Mouse (Mus musculus) MEL (cell line): ENCODE data around the gene Hoxa4. TPM values are rescaled to one million over a fixed set of nuclear protein-coding genes. Genes with fewer than 3 reads are reported as not detected.

Experiments
- DNase-seq: peaks from one replicate; pipeline ENCODE4 v3.0.0; 2011; ENCODE audit warnings: low read depth, low spot score
- H3K27ac ChIP-seq: 2 replicates; pipeline ENCODE4 v1.5.1; 2012; ENCODE audit warnings: low read depth, mild to moderate bottlenecking, control low read depth, low read length, moderate library complexity; ENCODE audit not compliant: control insufficient read depth
- H3K27me3 ChIP-seq, 2 experiments: fragments of 150-350 bp in 1 of 2; sonication (generic) in 1 of 2; 2 replicates each; pipeline ENCODE4 v1.6.1; 2012; ENCODE audit warnings: low read length in 2 of 2, mild to moderate bottlenecking in 2 of 2, improper control_type of control experiment in 1 of 2, moderate library complexity in 1 of 2; ENCODE audit not compliant: insufficient read depth in 2 of 2, control insufficient read depth in 1 of 2
- H3K36me3 ChIP-seq, 2 experiments: 2 replicates each; pipeline ENCODE4 v1.6.1; 2012 to 2014; ENCODE audit warnings: low read length in 2 of 2, improper control_type of control experiment in 1 of 2, inconsistent platforms in 1 of 2, mild to moderate bottlenecking in 1 of 2; ENCODE audit not compliant: insufficient read depth in 2 of 2, control insufficient read depth in 1 of 2
- H3K4me1 ChIP-seq, 2 experiments: fragments of 150-350 bp in 1 of 2; sonication (generic) in 1 of 2; 2 replicates each; pipeline ENCODE4 v1.6.1; 2012; ENCODE audit warnings: low read length in 2 of 2, improper control_type of control experiment in 1 of 2, mild to moderate bottlenecking in 1 of 2; ENCODE audit not compliant: insufficient read depth in 2 of 2, control insufficient read depth in 1 of 2
- H3K4me3 ChIP-seq, 2 experiments: fragments of 150-350 bp in 1 of 2; sonication (generic) in 1 of 2; 2 replicates each; pipeline ENCODE4 v1.5.1; 2012; ENCODE audit warnings: low read depth in 2 of 2, low read length in 2 of 2, mild to moderate bottlenecking in 2 of 2, moderate library complexity in 2 of 2, control low read depth in 1 of 2, improper control_type of control experiment in 1 of 2; ENCODE audit not compliant: control insufficient read depth in 1 of 2, insufficient read depth in 1 of 2
- H3K79me2 ChIP-seq: 2 replicates; pipeline ENCODE4 v1.6.1; 2012; ENCODE audit warnings: mild to moderate bottlenecking, low read length, moderate library complexity; ENCODE audit not compliant: control insufficient read depth, poor library complexity, insufficient read depth
- H3K9ac ChIP-seq: 2 replicates; pipeline ENCODE4 v1.6.1; 2012; ENCODE audit warnings: low read depth, mild to moderate bottlenecking, control low read depth, low read length, moderate library complexity; ENCODE audit not compliant: control insufficient read depth, poor library complexity, severe bottlenecking
- H3K9me3 ChIP-seq: fragments of 150-350 bp; sonication (generic); replicated peaks from 2 replicates; pipeline ENCODE4 v1.6.1; 2012; ENCODE audit warnings: mild to moderate bottlenecking, low read length, improper control_type of control experiment, moderate library complexity; ENCODE audit not compliant: insufficient read depth
- BHLHE40 ChIP-seq: IDR thresholded peaks from 2 replicates; pipeline ENCODE4 v1.6.1; 2012; ENCODE audit warnings: low read depth, mild to moderate bottlenecking, inconsistent platforms, low read length, improper control_type of control experiment, borderline replicate concordance
- CHD2 ChIP-seq: IDR thresholded peaks from 2 replicates; pipeline ENCODE4 v1.6.1; 2011; ENCODE audit warnings: low read length, improper control_type of control experiment
- CTCF ChIP-seq, 3 experiments: IDR thresholded peaks in 2 of 3; conservative IDR thresholded peaks in 1 of 3; 2 replicates each; pipeline ENCODE4 v1.5.1; 2011 to 2012; ENCODE audit warnings: low read length in 3 of 3, low read depth in 2 of 3, mild to moderate bottlenecking in 2 of 3, improper control_type of control experiment in 1 of 3, inconsistent platforms in 1 of 3, mixed read lengths in 1 of 3, moderate library complexity in 1 of 3; ENCODE audit not compliant: control insufficient read depth in 1 of 3, insufficient read depth in 1 of 3, poor library complexity in 1 of 3, severe bottlenecking in 1 of 3
- E2F4 ChIP-seq: IDR thresholded peaks from 2 replicates; pipeline ENCODE4 v1.6.1; 2011; ENCODE audit warnings: low read depth, low read length, improper control_type of control experiment, borderline replicate concordance
- ELF1 ChIP-seq: IDR thresholded peaks from 2 replicates; pipeline ENCODE4 v1.6.1; 2014; ENCODE audit warnings: low read depth, mild to moderate bottlenecking, inconsistent platforms, low read length, improper control_type of control experiment, moderate library complexity
- EP300 ChIP-seq, 2 experiments: IDR thresholded peaks; 2 replicates each; pipeline ENCODE4 v1.6.1; 2011; ENCODE audit warnings: improper control_type of control experiment in 2 of 2, low read length in 2 of 2, low read depth in 1 of 2, mild to moderate bottlenecking in 1 of 2
- ETS1 ChIP-seq: IDR thresholded peaks from 2 replicates; pipeline ENCODE4 v1.6.1; 2012; ENCODE audit warnings: low read depth, mild to moderate bottlenecking, inconsistent platforms, low read length, improper control_type of control experiment, moderate library complexity
- HCFC1 ChIP-seq: IDR thresholded peaks from 2 replicates; pipeline ENCODE4 v1.6.1; 2012; ENCODE audit warnings: low read depth, mild to moderate bottlenecking, inconsistent platforms, low read length, improper control_type of control experiment, moderate library complexity
- KAT2A ChIP-seq: conservative IDR thresholded peaks from 2 replicates; pipeline ENCODE4 v1.6.1; 2012; ENCODE audit warnings: low read depth, low read length, improper control_type of control experiment, inconsistent platforms
- MAX ChIP-seq: IDR thresholded peaks from 2 replicates; pipeline ENCODE4 v1.6.1; 2011; ENCODE audit warnings: low read length, improper control_type of control experiment
- MAZ ChIP-seq: IDR thresholded peaks from 2 replicates; pipeline ENCODE4 v1.6.1; 2012; ENCODE audit warnings: low read depth, mild to moderate bottlenecking, inconsistent platforms, low read length, improper control_type of control experiment
- MYB ChIP-seq: IDR thresholded peaks from 2 replicates; pipeline ENCODE4 v1.6.1; 2011; ENCODE audit warnings: mild to moderate bottlenecking, low read depth, low read length, improper control_type of control experiment
- NELFE ChIP-seq: IDR thresholded peaks from 2 replicates; pipeline ENCODE4 v1.6.1; 2011; ENCODE audit warnings: low read depth, low read length, improper control_type of control experiment
- POLR2A ChIP-seq, 2 experiments: IDR thresholded peaks; 2 replicates each; pipeline ENCODE4 v1.6.1; 2011 to 2012; ENCODE audit warnings: low read length in 2 of 2, mild to moderate bottlenecking in 2 of 2, control low read depth in 1 of 2, improper control_type of control experiment in 1 of 2, low read depth in 1 of 2, moderate library complexity in 1 of 2; ENCODE audit not compliant: control insufficient read depth in 1 of 2, insufficient read depth in 1 of 2, poor library complexity in 1 of 2
- POLR2AphosphoS5 ChIP-seq: IDR thresholded peaks from 2 replicates; pipeline ENCODE4 v1.6.1; 2012; ENCODE audit warnings: low read depth, borderline replicate concordance, mild to moderate bottlenecking, inconsistent platforms, low read length, moderate library complexity, mixed read lengths
- RCOR1 ChIP-seq: IDR thresholded peaks from 2 replicates; pipeline ENCODE4 v1.6.1; 2012; ENCODE audit warnings: low read depth, mild to moderate bottlenecking, inconsistent platforms, low read length, improper control_type of control experiment
- SIN3A ChIP-seq: IDR thresholded peaks from 2 replicates; pipeline ENCODE4 v1.6.1; 2012; ENCODE audit warnings: low read length, improper control_type of control experiment, inconsistent platforms
- TAL1 ChIP-seq: IDR thresholded peaks from 2 replicates; pipeline ENCODE4 v1.6.1; 2012; ENCODE audit warnings: mild to moderate bottlenecking, inconsistent platforms, low read length, moderate library complexity, mixed read lengths
- TBP ChIP-seq: IDR thresholded peaks from 2 replicates; pipeline ENCODE4 v1.8.0; 2011; ENCODE audit warnings: low read depth, low read length, improper control_type of control experiment
- TCF12 ChIP-seq: IDR thresholded peaks from 2 replicates; pipeline ENCODE4 v1.6.1; 2014; ENCODE audit warnings: low read depth, mild to moderate bottlenecking, inconsistent platforms, low read length, improper control_type of control experiment, moderate library complexity
- UBTF ChIP-seq: IDR thresholded peaks from 2 replicates; pipeline ENCODE4 v1.6.1; 2012; ENCODE audit warnings: low read depth, mild to moderate bottlenecking, inconsistent platforms, low read length, improper control_type of control experiment, moderate library complexity, borderline replicate concordance; ENCODE audit not compliant: insufficient read depth
- USF1 ChIP-seq: IDR thresholded peaks from 2 replicates; pipeline ENCODE4 v1.6.1; 2014; ENCODE audit warnings: low read depth, mild to moderate bottlenecking, inconsistent platforms, low read length, improper control_type of control experiment, moderate library complexity
- USF2 ChIP-seq, 2 experiments: IDR thresholded peaks; 2 replicates each; pipeline ENCODE4 v1.6.1; 2011 to 2012; ENCODE audit warnings: improper control_type of control experiment in 2 of 2, low read length in 2 of 2, borderline replicate concordance in 1 of 2, inconsistent platforms in 1 of 2, low read depth in 1 of 2, mild to moderate bottlenecking in 1 of 2; ENCODE audit not compliant: insufficient read depth in 1 of 2
- ZC3H11A ChIP-seq: IDR thresholded peaks from 2 replicates; pipeline ENCODE4 v1.6.1; 2012; ENCODE audit warnings: low read depth, mild to moderate bottlenecking, inconsistent platforms, low read length, improper control_type of control experiment
- ZKSCAN1 ChIP-seq: IDR thresholded peaks from 2 replicates; pipeline ENCODE4 v1.6.1; 2012; ENCODE audit warnings: low read depth, mild to moderate bottlenecking, inconsistent platforms, low read length, improper control_type of control experiment, moderate library complexity
- ZNF384 ChIP-seq: IDR thresholded peaks from 2 replicates; pipeline ENCODE4 v1.6.1; 2012; ENCODE audit warnings: low read depth, mild to moderate bottlenecking, inconsistent platforms, low read length, improper control_type of control experiment
- polyA plus RNA-seq, 2 experiments: library from polyadenylated mRNA; stranded (reverse) in 1 of 2; unstranded in 1 of 2; fragments of >175 nt in 1 of 2; fragments of >200 nt in 1 of 2; gene quantifications; 2 replicates each; pipeline versions ENCODE4 v1.2.1 to v1.2.4; 2012; ENCODE audit warnings: low replicate concordance in 2 of 2, low read depth in 1 of 2; ENCODE audit not compliant: insufficient read length in 2 of 2, insufficient read depth in 1 of 2, missing spikeins in 1 of 2
- total RNA-seq: library from RNA; depleted of rRNA; stranded (reverse); fragments of 300-350 nt; gene quantifications from 2 replicates; pipeline ENCODE4 v1.2.3, GENCODE M21; 2012

Gene Hoxa4
- total and polyA plus RNA-seq, 3 experiments: not detected

DNA sequence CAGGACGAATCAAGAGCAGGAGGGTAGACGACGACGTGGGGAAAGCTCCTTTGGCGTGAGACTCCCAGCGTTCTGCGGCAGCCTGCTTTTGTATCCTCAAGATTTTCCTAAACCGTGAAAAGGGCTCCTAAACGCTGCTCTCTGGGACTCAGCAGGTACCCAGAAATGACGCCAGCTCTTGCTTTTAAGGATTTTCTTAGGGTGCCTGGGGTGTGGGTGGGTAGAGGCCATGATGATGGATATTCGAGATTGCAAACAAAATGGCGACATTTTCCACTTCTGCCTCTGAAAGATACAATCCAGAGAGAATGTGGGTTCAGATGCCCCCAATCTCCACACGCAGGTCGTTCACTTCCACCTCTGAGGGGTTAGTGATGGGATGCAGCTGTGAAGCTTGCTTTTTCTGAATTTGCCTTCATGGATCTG lies 23.8 kb downstream of the Hoxa4 start:
- Histone ChIP-seq H3K4me1 (no peaks in the 10 kb centered on the region), H3K36me3 (no peaks in the 10 kb centered on the region), H3K27ac (no peak overlapping the region), H3K4me3 (no peak overlapping the region), H3K79me2 (no peaks in the 10 kb centered on the region), H3K27me3 (no peaks in the 10 kb centered on the region), H3K9ac (no peak overlapping the region), H3K9me3 (no peaks in the 10 kb centered on the region)
- DNase-seq: no peak
- TF ChIP-seq HCFC1: no peak
- no peak for TF ChIP-seq POLR2A (IDR thresholded peaks at IDR 0.05; ENCODE audit: control insufficient read depth in 1 of 2, insufficient read depth in 1 of 2, low read depth in 1 of 2, low read length in 2 of 2, poor library complexity in 1 of 2)
- no peak for TF ChIP-seq RCOR1
- TF ChIP-seq NELFE: no peak
- no peak for TF ChIP-seq CHD2
- TF ChIP-seq EP300 (IDR thresholded peaks at IDR 0.05; ENCODE audit: low read depth in 1 of 2, low read length in 2 of 2): no peak
- no peak for TF ChIP-seq ETS1
- TF ChIP-seq TAL1: no peak
- TF ChIP-seq USF2 (IDR thresholded peaks at IDR 0.05; ENCODE audit: borderline replicate concordance in 1 of 2, insufficient read depth in 1 of 2, low read depth in 1 of 2, low read length in 2 of 2): no peak
- no peak for TF ChIP-seq ZKSCAN1
- no peak for TF ChIP-seq MYB
- no peak for TF ChIP-seq ZC3H11A
- TF ChIP-seq KAT2A: no peak

DNA sequence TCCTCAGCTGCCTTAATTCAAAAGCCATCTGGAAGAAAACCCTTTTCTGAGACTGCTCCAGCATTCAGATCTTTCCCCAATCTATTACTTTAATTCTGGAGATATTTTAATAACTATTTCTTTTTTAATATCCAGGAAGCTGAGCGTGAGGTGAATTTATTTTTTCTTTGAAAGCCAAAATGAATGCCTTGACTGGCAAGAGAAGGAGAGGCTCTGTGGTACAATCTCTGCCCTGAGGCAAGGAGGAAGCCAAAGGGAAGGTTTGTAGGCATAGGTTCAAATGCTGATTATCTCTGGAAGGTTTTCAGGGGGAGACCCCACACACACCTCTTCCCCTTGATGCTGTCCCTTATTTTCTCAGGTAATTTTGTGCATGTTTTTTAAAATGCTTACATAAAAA lies 24.4 kb downstream of the Hoxa4 start:
- no peak overlapping the region for H3K9ac ChIP-seq
- H3K27ac ChIP-seq: no peak overlapping the region
- H3K27me3 ChIP-seq: no peaks in the 10 kb centered on the region
- H3K79me2 ChIP-seq: no peaks in the 10 kb centered on the region
- H3K9me3 ChIP-seq: no peaks in the 10 kb centered on the region
- TF ChIP-seq MYB (no peak), USF2 (IDR thresholded peaks at IDR 0.05; ENCODE audit: borderline replicate concordance in 1 of 2, insufficient read depth in 1 of 2, low read depth in 1 of 2, low read length in 2 of 2) (no peak), TCF12 (no peak), USF1 (no peak), POLR2AphosphoS5 (no peak), SIN3A (no peak), NELFE (no peak), ELF1 (no peak), E2F4 (no peak), MAX (no peak), TBP (no peak), MAZ (no peak), UBTF (no peak), BHLHE40 (no peak), CTCF (IDR thresholded peaks at IDR 0.05 in 2 of 3, conservative IDR thresholded peaks at IDR 0.05 in 1 of 3; ENCODE audit: control insufficient read depth in 1 of 3, insufficient read depth in 1 of 3, low read depth in 2 of 3, low read length in 3 of 3, poor library complexity in 1 of 3, severe bottlenecking in 1 of 3) (no peak), ZNF384 (no peak), POLR2A (IDR thresholded peaks at IDR 0.05; ENCODE audit: control insufficient read depth in 1 of 2, insufficient read depth in 1 of 2, low read depth in 1 of 2, low read length in 2 of 2, poor library complexity in 1 of 2) (no peak)
- H3K36me3 ChIP-seq: no peaks in the 10 kb centered on the region
- no peak for DNase-seq
- H3K4me3 ChIP-seq: no peak overlapping the region
- no peaks in the 10 kb centered on the region for H3K4me1 ChIP-seq
